Mouse (Mus musculus) intestine, postnatal 0 days (tissue): Measurements from ENCODE around the gene Prr12. TPM values are rescaled to one million over a fixed set of nuclear protein-coding genes. Genes with fewer than 3 reads are reported as not detected.

Source experiments
- ATAC-seq: fragments of 200-750 bp; cut with Nextera tagmentation; 2 replicates; pipeline ENCODE4 v1.8.0; 2017; ENCODE audit warnings: mild to moderate bottlenecking, moderate TSS enrichment, moderate library complexity
- H3K27ac ChIP-seq: fragments of 300-500 bp; sonication (generic); 2 replicates; pipeline ENCODE4 v1.5.1; 2014; ENCODE audit warnings: mild to moderate bottlenecking, low read depth, low read length, moderate library complexity
- H3K27me3 ChIP-seq: fragments of 300-500 bp; sonication (generic); replicated peaks from 2 replicates; pipeline ENCODE4 v1.6.1; 2014; ENCODE audit warnings: low read length, mixed read lengths; ENCODE audit not compliant: control insufficient read depth, insufficient read depth
- H3K36me3 ChIP-seq: fragments of 300-500 bp; sonication (generic); 2 replicates; pipeline ENCODE4 v1.6.1; 2014; ENCODE audit warnings: mild to moderate bottlenecking, moderate library complexity; ENCODE audit not compliant: control insufficient read depth, insufficient read depth
- H3K4me1 ChIP-seq: fragments of 300-500 bp; sonication (generic); replicated peaks from 2 replicates; pipeline ENCODE4 v1.6.1; 2014; ENCODE audit warnings: antibody characterized with exemption, low read length, mixed read lengths; ENCODE audit not compliant: control insufficient read depth, insufficient read depth
- H3K4me2 ChIP-seq: fragments of 300-500 bp; sonication (generic); replicated peaks from 2 replicates; pipeline ENCODE4 v1.6.1; 2014; ENCODE audit warnings: low read depth, mild to moderate bottlenecking, moderate library complexity
- H3K4me3 ChIP-seq: fragments of 300-500 bp; sonication (generic); 2 replicates; pipeline ENCODE4 v1.5.1; 2014; ENCODE audit warnings: low read depth, low read length
- H3K9ac ChIP-seq: fragments of 300-500 bp; sonication (generic); 2 replicates; pipeline ENCODE4 v1.6.1; 2014; ENCODE audit warnings: mild to moderate bottlenecking, low read depth, low read length
- H3K9me3 ChIP-seq: fragments of 300-500 bp; sonication (generic); 2 replicates; pipeline ENCODE4 v1.6.1; 2016; ENCODE audit warnings: mixed run types; ENCODE audit not compliant: control insufficient read depth
- CTCF ChIP-seq: sonication (generic); IDR thresholded peaks from 2 replicates; pipeline ENCODE4 v1.5.1; 2016; ENCODE audit warnings: low read depth, mild to moderate bottlenecking, control low read depth, antibody characterized with exemption, moderate library complexity
- WGBS: fragments of 180-500 bp; shearing (Covaris S2); extraction: QIAGEN DNeasy Blood & Tissue Kit; methylation state at CpG from one replicate; pipeline ENCODE4 v1.1.7; 2014; 5-methylcytosine and 5-hydroxymethylcytosine counted together
- polyA plus RNA-seq: library from polyadenylated mRNA; unstranded; fragments of >200 nt; fragmentation: Nextera tagmentation; extraction: Ambion mirVana; gene quantifications from 2 replicates; pipeline ENCODE4 v1.2.1, GENCODE M21; 2015

The Prr12 gene
- polyA plus RNA-seq, 1 experiment from 2014 or later = 2.4 TPM

DNA sequence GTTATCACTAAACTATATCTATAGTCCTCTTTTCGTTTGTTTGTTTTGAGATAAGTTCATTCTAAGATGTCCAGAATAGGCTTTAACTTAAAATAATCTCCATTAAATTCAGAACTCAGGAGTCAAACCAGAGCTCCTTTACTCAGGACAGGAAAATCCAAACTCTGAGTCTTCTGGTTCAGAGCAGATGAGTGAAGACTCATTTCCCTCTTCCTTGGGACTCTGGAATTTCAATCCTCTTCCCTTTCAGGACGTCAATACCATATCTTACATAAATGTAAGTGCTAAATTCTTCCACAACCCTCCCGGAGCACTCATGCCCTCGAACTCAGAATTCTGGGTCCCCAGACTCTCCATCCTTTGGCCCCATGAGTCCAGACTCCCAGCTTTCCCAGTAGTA, 35.9 kb downstream of the Prr12 start:
- Histone ChIP-seq H3K9me3 (no peaks in the 10 kb centered on the region), H3K4me1 (0 out of 2 replicates have a peak, but pooled peaks cover 5% of the 10 kb centered on the region), H3K27ac (peak overlapping the region; percentile 96), H3K36me3 (peaks cover 34% of the 10 kb centered on the region), H3K4me2 (peak overlapping the region; percentile 85), H3K4me3 (peak overlapping the region; percentile 94), H3K9ac (peak overlapping the region; percentile 55), H3K27me3 (no peaks in the 10 kb centered on the region)
- no peak for ATAC-seq
- no peak for TF ChIP-seq CTCF
- 2% methylated on average over 4 of the region's 4 CpGs for WGBS

GRCm38 (mm10) chr7:45015957-45016612, 36.6 kb downstream of the Prr12 start, which contains the start of gene Scaf1:
TSS of gene Scaf1 (minus strand) at chr7:45016363.
- WGBS = under 1% methylated on average over 69 of the region's 69 CpGs
- Histone ChIP-seq H3K27ac (peak within 1 kb of the TSS; percentile 96), H3K36me3 (peaks cover 34% of the 10 kb centered on the region), H3K4me2 (peak within 1 kb of the TSS; percentile 85), H3K9ac (peak within 1 kb of the TSS; percentile 96), H3K4me3 (peak within 1 kb of the TSS; percentile 94), H3K9me3 (no peaks in the 10 kb centered on the region), H3K4me1 (0 out of 2 replicates have a peak, but pooled peaks cover 5% of the 10 kb centered on the region), H3K27me3 (no peaks in the 10 kb centered on the region)
- peak; percentile 82 for ATAC-seq
- TF ChIP-seq CTCF = no peak

DNA sequence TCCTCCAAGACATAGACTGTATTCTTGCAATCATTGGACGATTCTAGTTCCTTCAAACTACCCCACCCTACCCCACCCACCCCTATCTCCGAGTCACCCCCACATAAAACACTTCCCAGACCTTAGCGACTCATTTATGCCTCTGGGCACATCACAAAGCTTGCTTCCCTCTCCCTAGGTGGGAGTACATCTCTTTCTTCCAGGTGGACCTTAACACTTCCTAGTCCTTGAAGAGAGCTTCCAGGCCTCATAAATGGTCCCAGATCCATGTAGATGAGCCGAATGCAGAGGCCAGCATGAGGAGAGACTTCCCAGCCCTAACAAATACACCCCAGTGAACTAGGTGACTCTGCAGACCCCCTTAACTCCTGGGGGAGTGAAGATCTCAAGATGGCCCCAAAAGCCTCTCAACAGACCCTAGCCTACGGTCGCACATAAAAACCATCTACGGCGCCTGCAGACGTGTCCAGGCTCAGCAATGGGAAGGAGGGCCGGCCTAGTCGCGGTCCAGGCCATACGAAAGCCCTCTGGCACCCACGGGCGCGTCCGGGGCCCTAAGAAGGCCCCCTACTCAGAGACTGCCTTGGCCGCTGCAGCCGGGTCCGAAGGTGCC, 37.2 kb downstream of the Prr12 start:
- no peak for TF ChIP-seq CTCF
- Histone ChIP-seq H3K9me3 (no peaks in the 10 kb centered on the region), H3K9ac (peak overlapping the region; percentile 96), H3K36me3 (peaks cover 28% of the 10 kb centered on the region), H3K27me3 (no peaks in the 10 kb centered on the region), H3K4me1 (0 out of 2 replicates have a peak, but pooled peaks cover 5% of the 10 kb centered on the region), H3K27ac (peak overlapping the region; percentile 96), H3K4me3 (peak overlapping the region; percentile 94), H3K4me2 (peak overlapping the region; percentile 85)
- 1% methylated on average over 20 of the region's 20 CpGs for WGBS
- ATAC-seq = no peak

DNA sequence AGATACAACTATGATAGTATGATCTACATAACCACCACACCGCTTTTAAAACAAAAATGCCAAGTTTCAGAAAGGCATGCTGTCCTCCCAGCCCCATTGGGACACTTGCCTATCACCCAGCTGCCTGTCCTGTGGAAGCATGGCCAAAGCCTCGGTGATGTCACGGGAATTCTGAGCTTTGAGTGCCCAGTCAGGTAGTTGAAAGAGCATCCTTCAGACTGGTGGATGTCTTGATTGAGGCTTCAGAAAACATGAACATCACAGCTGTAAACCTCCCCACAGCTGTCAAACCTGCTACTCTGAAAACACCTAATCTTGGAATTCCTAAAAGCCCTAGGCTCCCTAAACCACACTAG, 38.6 kb downstream of the Prr12 start:
- no peak for ATAC-seq
- no peak overlapping the region for H3K4me3 ChIP-seq
- no peaks in the 10 kb centered on the region for H3K9me3 ChIP-seq
- H3K27me3 ChIP-seq = no peaks in the 10 kb centered on the region
- no peak overlapping the region for H3K4me2 ChIP-seq
- H3K27ac ChIP-seq = no peak overlapping the region
- no peak for TF ChIP-seq CTCF
- H3K9ac ChIP-seq = no peak overlapping the region
- 93% methylated on average over 3 of the region's 3 CpGs for WGBS
- 0 out of 2 replicates have a peak, but pooled peaks cover 3% of the 10 kb centered on the region for H3K4me1 ChIP-seq
- peaks cover 42% of the 10 kb centered on the region for H3K36me3 ChIP-seq

- Histone ChIP-seq H3K9me3 (no peaks in the 10 kb centered on the region), H3K4me3 (no peak overlapping the region), H3K27me3 (no peaks in the 10 kb centered on the region), H3K9ac (no peak overlapping the region), H3K36me3 (peaks cover 47% of the 10 kb centered on the region), H3K27ac (no peak overlapping the region), H3K4me1 (no peaks in the 10 kb centered on the region), H3K4me2 (no peak overlapping the region)
- WGBS = 94% methylated on average over 16 of the region's 16 CpGs
- TF ChIP-seq CTCF = no peak
- no peak for ATAC-seq
These were observed 39.1 kb downstream of the Prr12 start for GRCm38 (mm10) chr7:45013366-45014095.

DNA sequence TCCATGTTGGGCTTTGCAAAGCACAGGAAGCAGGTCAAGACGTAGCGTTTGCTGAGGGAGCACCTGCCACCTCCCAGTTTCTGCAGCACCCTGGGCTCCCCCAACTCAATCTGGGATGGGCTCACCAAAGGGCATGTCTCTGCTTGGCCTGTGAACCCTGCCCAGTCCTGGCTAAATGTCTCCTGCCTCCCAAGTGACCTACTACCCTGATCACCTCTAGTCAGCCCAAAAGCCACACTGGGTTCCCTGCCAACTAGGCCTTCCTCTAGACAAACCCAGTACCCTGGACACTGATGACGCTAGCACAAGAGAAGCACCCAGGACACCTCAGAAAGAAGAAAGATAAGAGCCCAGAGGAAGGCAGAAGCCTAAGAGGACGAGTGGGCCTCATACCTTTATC, 39.9 kb downstream of the Prr12 start:
- Histone ChIP-seq H3K36me3 (peaks cover 54% of the 10 kb centered on the region), H3K9me3 (no peaks in the 10 kb centered on the region), H3K4me2 (no peak overlapping the region), H3K4me1 (no peaks in the 10 kb centered on the region), H3K27me3 (no peaks in the 10 kb centered on the region), H3K27ac (no peak overlapping the region), H3K4me3 (no peak overlapping the region), H3K9ac (no peak overlapping the region)
- 85% methylated on average over 4 of the region's 4 CpGs for WGBS
- no peak for ATAC-seq
- no peak for TF ChIP-seq CTCF
